Mouse (Mus musculus) spleen, adult 2 months (tissue): Measurements from ENCODE around the gene Nek7.

ENCODE experiments used
- CTCF ChIP-seq: fragments of 200-500 bp; IDR thresholded peaks from 2 replicates; pipeline ENCODE4 v1.5.1; 2011; ENCODE audit warnings: mild to moderate bottlenecking, inconsistent platforms; ENCODE audit not compliant: insufficient read depth, insufficient read length, insufficient replicate concordance; ENCODE audit errors: extremely low read depth
- POLR2A ChIP-seq: fragments of 200-500 bp; IDR thresholded peaks from 2 replicates; pipeline ENCODE4 v1.6.1; 2011; ENCODE audit warnings: low read depth, low read length, inconsistent platforms

DNA sequence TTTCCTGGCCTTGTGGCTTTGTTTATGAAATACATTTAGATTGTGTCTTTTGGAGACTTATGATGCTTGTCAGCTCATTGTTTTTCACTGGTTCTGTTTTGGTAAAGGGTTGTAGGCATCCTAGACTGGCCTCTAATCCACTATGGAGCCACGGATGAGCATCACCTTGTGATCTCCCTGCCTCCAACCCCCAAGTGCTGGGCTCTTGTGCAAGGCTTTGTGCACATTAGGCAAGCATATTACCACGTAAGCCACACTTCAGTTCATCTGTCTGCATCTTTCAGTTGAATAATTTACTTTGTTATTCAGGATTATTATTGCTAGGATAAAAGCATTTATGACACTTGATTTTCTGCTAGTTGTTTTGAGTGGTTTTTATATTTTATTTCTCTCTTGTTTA, 154.6 kb downstream of the Nek7 start:
- TF ChIP-seq CTCF (no peak), POLR2A (no peak)
